Mouse (Mus musculus) bone marrow macrophage, adult 2 months (primary cell): ENCODE results near the gene Pou1f1.

ENCODE experiments used
- CTCF ChIP-seq: IDR thresholded peaks from 2 replicates; pipeline ENCODE4 v1.5.1; 2012; ENCODE audit warnings: low read depth, mild to moderate bottlenecking, low read length, moderate library complexity
- POLR2A ChIP-seq: IDR thresholded peaks from 2 replicates; pipeline ENCODE4 v1.6.1; 2012; ENCODE audit warnings: mild to moderate bottlenecking, low read depth, low read length, borderline replicate concordance

DNA sequence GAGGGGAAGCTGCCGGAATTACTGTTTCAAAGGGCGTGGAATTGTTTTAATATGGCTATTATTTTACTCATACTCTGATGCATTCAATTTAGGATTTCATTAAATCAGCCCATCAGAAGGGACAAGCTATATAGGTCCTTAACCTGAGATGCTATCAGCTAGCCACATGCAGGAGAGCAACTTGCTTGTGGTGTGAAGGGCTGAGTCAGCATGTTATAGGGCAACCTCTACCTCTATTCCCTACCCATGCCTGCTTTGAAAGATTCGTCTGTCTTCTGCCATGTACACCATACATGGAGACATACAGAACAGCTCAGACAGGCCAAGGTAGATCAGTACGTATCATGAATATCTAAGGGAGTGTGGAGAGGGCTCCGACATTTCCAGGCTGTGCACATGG is 6.4 kb downstream of the Pou1f1 start:
- TF ChIP-seq CTCF (no peak), POLR2A (no peak)
